Mouse (Mus musculus) E14TG2a.4 (cell line): ENCODE results near the gene St6galnac4.

Experiments
- CTCF ChIP-seq: conservative IDR thresholded peaks from 2 replicates; pipeline ENCODE4 v1.5.1; 2014; ENCODE audit warnings: low read length
- NANOG ChIP-seq: IDR thresholded peaks from 2 replicates; pipeline ENCODE4 v1.6.1; 2014; ENCODE audit warnings: borderline replicate concordance, low read length, mixed read lengths
- POU5F1 ChIP-seq: IDR thresholded peaks from 2 replicates; pipeline ENCODE4 v1.6.1; 2014; ENCODE audit warnings: low read length, borderline replicate concordance

DNA sequence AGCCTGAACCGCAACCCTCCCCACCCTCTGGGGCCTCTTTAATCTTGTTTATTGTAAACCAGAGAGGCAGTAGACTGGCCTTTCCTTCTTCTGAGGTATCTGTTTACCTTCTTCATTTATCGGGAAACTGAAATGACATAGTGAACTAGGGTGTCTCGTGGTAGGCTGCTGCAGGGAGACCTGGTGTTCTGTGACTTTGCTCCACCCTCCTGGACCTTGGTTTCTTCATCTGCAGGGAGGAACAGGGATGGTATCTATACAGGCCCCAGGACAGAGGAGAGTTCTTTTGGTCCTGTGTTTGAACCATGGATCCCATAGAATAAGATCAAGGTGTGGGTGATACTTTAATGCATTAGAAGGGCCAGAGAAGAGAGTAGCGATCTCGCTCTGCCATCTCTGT is 35.7 kb upstream of the St6galnac4 start:
- no peak for TF ChIP-seq CTCF
- TF ChIP-seq POU5F1: no peak
- no peak for TF ChIP-seq NANOG
